Mouse (Mus musculus) adrenal gland, postnatal 25 days (tissue): Measurements from ENCODE around the gene Fam228b. TPM values are rescaled to one million over a fixed set of nuclear protein-coding genes. Genes with fewer than 3 reads are reported as not detected.

Source experiments
- total RNA-seq: library from RNA; stranded (reverse); gene quantifications from 2 replicates; pipeline ENCODE4 v1.2.3, GENCODE M21; 2021

The Fam228b gene
- total RNA-seq, 1 experiment from 2014 or later = 9.2 TPM

Other genes starting within 250 kb of the Fam228b start
- 57.2 and 63.3 TPM in 2 replicates for gene Itsn2, start 176.6 kb downstream of the Fam228b start, total RNA-seq
- not detected in 2 replicates for gene Gm3625, start 176.3 kb downstream of the Fam228b start, total RNA-seq
- 0.38 and 0.49 TPM in 2 replicates for gene Fam228a, start 30.8 kb downstream of the Fam228b start, total RNA-seq
- gene Pfn4, start 245 bp downstream of the Fam228b start, total RNA-seq = 1.1 and 4.0 TPM in 2 replicates
- gene Sf3b6, start 48.3 kb upstream of the Fam228b start, total RNA-seq = 102 and 110 TPM in 2 replicates
- gene Fkbp1b, start 72.3 kb upstream of the Fam228b start, total RNA-seq = 5.6 and 7.2 TPM in 2 replicates
- gene Wdcp, start 74.0 kb upstream of the Fam228b start, total RNA-seq = 8.6 and 11.4 TPM in 2 replicates
- 0.64 and 1.2 TPM in 2 replicates for gene Mfsd2b, start 105.1 kb upstream of the Fam228b start, total RNA-seq
- 38.3 and 43.2 TPM in 2 replicates for gene Ubxn2a, start 138.4 kb upstream of the Fam228b start, total RNA-seq
- gene Atad2b, start 148.1 kb upstream of the Fam228b start, total RNA-seq = 36.0 and 36.9 TPM in 2 replicates